Mouse (Mus musculus): ENCODE measurements at regions not wholly inside any gene's neighbourhood (a gene's known extent, or its start where the extent isn't known, plus 50 kb on each side); places are given as distances from the start of the nearest gene placed in this dataset.

DNA sequence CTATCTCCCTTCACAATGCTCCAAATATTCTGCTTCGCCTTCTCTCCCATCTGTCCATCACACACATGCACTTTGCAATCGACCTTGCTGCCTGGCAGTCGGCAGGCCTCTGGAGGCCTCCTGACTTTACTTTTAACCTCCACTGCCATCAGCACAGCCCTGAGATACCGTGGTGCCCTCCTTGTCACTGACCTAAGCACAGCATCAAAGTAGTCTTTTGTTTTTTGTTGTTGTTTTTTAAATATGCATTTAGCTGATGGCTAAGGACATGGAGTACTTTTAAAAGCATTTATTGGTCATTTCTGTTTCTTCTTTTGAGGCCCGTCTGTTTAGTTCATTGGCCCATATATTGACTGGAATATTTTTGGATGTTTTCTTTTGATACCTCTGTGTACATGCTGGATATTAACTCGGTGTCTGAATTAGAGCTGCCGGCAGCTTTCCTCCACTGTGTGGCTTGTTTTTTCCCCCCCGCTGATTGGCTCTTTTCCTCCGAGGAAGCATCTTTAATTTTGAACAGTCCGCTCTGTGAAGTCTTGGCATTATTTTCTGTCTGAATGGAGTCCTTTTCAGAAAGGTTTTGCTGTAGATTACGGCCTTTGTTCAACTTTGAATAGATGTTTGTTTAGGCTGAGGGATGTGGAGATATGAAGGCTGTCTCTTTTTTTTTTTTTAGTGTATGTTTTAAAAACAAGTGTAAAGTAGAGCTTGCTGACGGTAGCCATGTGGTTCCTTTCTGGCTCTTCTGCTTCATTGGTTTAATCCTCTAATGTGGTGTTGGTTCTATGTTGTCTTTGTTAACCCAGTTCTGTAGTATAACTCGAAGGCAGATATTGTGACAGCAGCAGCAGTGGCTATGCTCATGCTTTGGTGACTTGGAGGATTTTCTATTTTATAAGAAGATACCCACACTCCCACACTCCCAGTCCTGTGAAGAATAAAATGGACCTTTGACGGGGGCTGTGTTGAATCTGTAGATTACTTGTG lies 449.1 kb downstream of the Tdrd3 start:
- DNase-seq = no peak

DNA sequence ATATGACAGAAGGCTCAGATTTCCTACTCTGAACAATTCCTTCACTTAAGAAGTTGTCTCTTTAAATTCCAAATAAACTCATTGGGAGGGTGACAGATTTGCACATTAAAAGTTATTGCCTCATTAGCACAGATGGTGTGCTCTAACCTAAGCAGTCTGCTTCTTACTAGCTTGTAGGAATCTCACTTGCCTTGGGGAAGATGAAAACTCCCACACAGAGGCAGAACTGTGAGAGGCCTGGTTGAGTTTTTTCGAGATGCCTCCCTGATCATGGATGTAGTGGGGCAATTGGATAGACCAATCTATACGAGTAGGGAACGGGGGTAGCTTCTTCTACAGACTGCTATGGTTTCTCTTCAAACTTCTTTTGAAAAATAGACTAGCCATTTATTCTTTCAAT lies 485.3 kb downstream of the Tdrd3 start:
- no peak for DNase-seq

GRCm38 (mm10) chr14:87902416-87902815 lies 486.0 kb downstream of the Tdrd3 start:
- DNase-seq = no peak

Measured in lung, postnatal 14 days (tissue).